Mouse (Mus musculus) monocyte, adult 2 months (primary cell): Measurements from ENCODE around the gene Capn11.
A peak's percentile ranks its signal among the peaks of the same experiment; 100 is the strongest.

ENCODE experiments used
- DNase-seq, 2 experiments: peaks; one replicate each; pipeline ENCODE4 v3.0.0; 2022; ENCODE audit warnings: low spot score in 2 of 2, low read depth in 1 of 2

The Capn11 gene

DNA sequence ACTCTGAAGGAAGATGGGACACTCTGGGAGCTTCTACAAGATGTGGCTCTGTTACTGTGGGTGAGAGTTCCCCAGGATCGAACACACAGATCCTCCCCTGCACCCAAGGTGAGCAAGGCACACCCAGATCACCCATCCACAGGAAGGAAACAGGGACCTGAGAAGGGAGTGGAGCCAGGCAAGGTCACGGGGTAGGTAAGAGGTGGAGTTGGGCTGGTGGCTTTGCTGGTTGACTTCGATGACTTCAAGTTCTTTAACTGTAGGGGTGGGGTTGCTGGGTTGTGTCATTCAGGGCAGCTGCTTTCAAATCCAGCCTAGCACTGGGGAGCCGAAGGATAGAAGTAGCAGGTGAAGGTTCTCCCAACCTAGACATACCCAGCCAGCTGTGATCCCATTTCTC lies 23.7 kb upstream of the Capn11 start:
- DNase-seq = no peak

DNA sequence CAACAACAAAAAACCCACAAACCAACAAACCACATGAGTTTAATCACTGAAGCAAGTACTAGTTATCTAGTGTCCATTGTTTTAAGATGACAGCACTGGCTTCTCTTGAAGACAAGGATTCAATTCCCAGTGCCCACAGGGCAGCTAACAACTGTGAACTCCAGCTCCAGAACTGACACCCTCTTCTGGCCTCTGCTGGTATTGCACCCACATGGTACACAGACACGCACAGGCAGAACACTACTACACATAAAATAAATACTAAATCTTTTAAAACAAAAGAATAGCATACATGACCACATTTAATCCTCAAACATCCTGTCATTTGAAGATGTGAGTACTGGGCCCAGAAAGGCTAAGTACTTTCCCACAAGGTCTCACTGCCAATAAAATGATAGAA lies 22.5 kb upstream of the Capn11 start:
- no peak for DNase-seq

DNA sequence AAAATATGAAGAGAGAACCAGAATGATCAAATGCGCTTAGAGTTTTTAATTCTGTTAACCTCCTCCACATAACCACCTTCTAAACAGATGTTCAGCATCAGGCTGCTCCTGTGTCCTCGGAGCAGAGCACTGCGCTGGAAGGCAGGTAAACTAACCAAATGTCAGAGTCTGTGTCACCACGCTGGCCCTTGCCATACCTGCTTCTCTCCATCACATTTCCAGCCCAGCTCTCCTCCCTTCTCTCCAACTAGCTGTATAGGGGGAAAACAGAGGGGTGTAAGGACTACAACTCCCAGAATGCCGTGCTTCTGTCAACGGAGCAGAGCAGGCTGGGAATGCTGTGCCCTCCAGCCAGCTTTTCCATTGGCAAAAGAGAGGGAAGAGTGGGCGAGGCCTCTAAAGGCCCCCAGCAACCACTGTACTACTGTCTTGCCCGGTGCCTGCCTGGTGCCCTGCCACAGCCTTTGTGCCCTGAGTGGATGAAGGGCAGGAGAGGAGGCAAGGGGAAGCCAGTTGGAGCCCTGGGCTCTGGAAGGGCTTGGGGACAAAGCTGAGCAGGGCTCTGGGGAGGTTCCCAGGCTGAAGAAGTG lies 21.4 kb upstream of the Capn11 start:
- DNase-seq = no peak

DNA sequence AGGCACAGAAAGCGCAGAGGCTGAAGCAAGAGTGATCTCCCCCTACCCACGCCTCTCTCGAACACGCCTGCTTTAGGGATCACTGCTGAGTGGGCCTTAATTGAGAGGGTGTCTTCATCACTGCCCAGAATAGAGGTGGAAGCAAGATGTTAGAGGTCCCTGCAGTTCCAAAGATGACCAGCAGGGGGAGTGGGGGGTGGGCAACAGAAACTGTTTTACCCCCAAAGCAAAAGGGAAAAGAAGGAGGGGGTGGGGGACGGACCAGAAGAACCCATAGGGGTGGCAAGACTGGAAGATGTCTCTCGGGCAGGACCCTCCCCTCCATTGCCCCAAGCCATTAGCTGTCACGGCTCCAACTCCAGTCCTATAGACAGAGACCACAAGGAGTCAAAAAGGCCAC lies 19.0 kb upstream of the Capn11 start:
- DNase-seq = peak in 1 of 2 experiments; percentile 34

DNA sequence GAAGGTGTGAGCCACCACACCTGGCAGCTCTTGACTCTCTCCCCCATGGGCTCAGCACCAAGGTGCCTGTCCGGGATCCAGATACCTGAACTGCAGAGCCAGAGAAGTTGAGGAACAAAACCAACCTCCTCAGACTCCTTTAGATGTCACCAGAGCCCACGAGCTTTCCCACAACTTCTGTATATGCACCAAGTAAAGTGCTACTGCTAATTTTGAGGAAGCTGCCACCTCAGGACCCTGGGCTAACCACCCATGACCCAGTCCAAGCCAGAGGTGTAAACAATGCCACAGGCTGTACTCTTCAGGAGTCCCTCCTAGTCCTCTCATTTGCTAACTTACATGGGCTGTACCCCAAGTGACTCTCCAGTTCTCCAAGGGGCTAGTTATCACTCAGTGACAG lies 13.5 kb upstream of the Capn11 start:
- DNase-seq = no peak

DNA sequence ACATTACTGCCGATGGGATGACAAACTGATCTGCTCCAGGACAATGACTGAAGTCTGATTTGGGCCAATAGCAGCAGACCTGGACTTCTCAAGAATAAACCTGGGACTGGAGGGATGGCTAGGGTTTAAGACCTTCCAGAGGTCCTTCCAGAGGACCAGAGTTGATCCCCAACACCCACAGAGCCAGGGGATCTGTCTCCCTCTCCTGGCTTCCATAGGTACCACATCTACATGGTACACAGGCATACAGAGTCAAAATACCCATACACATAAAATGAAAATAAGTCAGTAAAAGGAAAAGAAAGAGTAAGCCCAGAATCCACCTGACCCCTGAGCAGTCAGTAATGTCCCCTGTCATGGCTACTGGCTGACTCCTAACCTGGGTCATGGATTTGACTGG lies 12.7 kb upstream of the Capn11 start:
- no peak for DNase-seq

DNA sequence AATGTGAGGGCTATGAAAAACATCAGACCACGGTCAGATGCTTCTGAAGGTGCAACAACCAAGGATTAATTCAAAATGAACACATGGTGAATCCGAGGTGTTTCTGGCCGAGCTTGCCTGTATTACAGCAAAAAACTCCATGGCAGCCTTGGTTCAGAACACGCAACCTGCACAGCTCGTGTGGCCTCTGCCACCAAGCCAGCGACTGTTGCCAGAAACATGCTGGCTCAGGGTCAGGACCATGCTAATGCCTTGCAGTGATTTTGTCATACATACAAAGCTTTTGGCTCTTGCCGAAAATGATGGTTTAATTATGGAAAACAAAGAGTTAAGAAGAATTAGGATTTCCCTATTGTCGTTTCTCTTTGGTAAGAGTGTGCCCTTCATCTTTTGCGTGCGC lies 8.9 kb upstream of the Capn11 start:
- DNase-seq = no peak

DNA sequence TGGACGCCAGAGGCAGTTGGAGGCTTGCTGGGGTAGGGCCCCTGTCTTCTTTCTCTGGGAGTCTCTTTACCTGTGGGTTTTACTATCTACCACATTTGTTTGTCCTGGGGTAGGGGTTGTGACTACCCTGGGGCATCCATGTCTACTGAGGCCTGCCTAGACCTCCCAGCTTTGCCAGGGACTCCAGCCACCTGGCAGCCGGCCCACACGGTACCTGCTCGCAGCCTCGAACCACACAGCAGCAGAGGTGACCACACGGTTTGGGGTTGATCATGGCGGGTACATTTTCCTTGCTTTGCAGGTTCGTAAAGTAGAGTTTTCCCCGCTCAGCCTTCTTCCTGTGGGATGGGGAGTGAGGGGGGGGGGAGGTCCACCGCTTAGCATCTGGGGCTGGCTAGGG lies 8.4 kb upstream of the Capn11 start:
- DNase-seq = no peak

DNA sequence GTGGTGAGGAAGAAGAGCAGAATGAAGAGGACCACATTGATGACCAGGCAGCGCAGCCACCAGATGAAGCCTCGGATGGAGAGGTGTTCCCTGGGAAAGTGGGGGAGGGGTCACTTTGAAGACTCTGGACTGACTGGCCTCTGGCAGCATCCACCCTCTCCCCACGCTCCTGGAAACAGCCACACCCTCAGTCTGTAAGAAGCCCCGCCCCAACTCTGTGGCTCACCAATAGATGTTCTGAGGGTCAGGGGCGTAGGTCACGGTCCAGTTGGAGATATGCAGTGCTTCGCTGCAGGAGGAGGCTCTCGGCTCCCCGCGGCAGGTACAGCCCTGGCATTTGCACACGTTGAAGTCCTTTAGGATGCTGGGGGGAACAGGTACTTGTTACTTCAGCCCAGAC lies 7.0 kb upstream of the Capn11 start:
- DNase-seq = no peak

DNA sequence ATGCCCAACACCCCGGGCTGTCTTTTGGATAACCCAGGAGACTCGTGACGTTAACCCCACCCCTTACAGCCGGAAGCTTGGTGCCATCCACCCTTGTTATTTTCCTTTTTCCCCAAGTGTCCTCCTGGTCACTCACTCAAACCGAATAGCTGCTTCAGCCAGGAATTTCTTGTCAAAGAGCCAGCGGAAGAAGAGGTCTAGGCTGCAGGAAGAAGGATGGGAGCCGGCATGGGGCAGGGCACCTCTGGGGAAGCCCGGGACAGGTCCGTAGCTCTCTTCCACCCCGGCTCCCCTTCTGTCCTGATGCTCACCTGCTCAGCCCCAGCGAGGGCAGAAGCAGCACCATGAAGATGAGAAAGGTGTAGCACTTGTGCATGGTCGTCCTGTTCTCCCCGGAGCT lies 5.5 kb upstream of the Capn11 start:
- DNase-seq = no peak

DNA sequence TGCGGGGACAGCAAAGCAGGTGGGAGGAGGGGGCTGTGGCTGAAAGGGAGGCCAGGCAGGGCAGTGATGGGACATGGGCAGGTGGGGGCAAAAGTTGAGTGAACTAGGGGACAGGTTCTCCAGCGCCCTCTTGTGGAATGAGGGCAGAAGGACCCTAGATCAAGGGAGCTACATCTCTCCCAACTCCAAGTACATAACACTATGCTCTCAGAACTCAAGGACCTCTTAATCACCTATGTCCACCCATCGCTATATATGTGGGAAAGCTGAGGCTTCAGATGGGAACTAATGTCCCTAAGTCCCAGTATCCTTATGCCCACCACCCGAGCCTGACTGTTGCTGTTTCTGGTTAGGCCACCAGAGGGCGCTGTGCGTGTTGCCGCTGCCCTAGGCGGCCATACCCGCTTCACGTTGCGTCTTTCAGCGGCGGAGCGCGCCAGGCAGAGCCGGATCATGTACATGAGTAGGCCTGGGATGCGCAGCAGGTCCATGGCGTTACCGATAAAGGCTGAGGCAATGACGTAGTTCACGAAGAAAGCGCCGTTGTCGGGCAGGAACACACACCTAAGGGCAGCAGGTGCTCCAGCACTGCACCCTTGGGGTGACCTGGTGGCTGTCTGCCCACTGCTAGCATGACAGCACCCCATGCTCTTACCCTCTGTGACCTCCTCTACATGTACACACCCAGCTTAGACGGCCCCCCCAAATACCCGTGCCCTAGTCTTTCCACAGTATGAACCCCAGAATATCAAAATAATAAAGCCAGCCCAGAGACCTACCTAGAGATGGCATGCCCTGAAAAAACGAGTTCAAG lies 4.2 kb upstream of the Capn11 start:
- peak in 1 of 2 experiments; percentile 69 for DNase-seq

DNA sequence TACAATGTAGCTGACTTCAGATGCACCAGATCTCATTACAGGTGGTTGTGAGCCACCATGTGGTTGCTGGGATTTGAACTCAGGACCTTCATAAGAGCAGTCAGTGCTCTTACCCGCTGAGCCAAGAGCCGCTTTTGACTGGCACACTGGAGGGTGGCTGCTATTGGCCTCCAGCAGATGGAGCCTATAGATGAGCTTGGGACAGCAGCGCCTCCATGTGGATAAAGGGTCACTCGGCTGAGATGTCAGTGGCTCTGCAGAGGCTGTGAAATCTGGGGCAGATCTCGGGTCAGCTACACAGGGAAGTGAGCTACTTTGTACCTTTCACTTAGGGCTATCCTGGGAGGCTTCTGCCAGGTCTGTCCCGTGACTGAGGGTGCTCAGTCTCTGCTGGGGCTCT lies 3.3 kb downstream of the Capn11 start:
- no peak for DNase-seq

DNA sequence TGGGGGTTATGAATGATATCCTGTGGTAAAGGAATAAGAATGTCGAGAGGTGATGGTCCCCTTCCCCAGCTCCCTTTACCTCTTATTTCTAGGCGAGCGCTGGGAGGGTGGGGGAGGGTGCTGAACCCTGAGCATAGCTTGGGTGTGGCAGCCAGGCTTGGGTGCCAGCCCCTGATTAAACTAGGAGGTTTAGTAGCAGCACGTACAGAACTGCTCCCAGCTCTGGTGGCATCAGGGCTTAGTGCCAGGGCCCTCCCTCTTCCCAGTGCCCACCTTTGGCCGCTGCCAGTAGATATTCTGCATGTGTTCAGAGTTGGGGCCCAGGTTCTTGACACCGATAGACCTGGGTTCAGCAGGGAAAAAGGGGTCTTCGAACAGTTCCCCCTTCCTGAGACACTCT lies 5.9 kb downstream of the Capn11 start:
- no peak for DNase-seq

DNA sequence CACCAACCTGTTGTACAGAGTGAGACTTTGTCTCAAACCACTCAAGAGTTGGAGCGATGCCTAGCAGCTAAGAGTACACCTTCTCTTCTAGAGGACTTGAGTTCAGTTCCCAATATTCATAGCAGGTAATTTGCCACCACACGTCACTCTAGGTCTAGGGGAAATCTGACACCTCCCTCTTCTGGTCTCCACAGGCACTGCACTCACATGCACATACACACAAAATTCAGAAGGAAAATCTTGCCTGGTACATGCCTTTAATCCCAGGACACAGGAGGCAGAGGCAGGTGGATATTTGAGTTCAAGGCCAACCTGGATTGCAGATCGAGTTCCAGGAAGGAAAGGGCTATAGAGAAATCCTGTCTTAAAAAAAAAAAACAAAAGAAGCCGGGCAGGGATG lies 14.9 kb downstream of the Capn11 start:
- no peak for DNase-seq

DNA sequence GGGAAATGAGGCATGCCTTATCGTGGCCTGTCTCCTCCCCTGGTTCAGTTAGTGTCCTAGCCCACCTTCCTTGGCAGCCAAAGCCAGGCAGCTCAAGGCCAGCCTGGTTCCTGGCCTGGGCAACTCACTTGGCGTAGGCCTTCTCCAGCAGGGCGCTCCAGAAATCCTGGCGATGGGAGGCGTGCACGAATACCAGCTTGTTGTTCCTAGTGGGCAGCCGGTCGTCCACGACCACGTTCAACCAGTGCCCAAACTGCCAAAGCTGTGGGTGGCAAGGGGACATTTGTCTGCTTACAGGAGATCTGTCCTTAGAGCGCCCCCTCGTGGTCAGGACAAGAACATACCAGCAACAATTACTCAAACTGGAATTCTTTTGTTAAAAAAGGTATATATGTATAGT lies 16.4 kb downstream of the Capn11 start:
- peak in 1 of 2 experiments; percentile 54 for DNase-seq

DNA sequence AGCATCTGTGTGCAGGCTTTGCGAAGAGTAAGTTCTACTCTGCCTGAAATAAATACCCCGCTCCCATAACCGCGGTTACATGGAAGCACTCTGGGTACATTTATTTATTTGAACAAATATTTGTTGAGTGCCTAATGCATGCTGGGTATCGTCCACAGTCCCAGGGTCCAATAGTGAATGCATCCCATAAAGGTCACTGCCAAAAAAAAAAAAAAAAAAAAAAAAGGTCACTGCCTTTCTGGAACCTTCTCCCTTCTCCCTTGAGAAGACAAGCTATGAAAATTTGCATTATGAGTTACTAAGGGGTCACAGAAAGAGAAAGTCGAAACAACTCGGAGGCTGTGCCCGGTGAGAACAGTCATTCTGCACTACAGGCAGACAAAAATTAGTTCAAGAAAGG lies 17.1 kb downstream of the Capn11 start:
- no peak for DNase-seq

DNA sequence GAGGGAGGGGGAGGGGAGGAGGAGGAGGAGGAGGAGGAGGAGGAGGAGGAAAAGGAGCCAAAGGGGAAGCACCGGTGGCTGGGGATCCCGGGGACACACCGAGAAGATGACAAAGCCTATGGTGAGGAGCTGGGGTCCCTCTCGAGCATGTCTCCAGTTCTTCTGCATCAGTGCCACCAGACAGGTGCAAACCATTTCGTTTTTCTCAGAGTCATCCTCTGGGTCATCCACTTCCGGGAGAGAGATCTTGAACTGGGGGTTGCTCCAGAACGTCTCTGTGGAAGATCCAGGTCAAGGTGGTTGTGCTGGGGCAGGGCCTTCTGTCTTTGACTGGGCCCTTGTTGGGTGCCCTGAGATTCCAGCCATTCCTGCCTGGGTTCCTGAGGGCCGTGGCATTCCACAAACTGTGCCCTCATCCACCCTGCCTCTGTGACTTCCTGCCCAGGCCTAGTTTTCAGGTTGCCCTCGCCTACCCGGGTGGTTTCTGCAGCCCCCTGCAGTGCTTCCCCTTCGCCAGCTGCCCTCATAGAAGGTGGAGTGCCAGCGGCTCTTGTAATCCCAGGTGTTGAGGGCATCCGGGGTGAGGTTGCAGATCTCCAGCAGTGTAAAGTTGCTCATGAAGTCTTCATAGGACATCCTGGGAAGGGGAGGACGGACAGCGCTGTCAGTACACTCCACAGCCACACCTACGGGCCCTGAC lies 20.4 kb downstream of the Capn11 start:
- no peak for DNase-seq

DNA sequence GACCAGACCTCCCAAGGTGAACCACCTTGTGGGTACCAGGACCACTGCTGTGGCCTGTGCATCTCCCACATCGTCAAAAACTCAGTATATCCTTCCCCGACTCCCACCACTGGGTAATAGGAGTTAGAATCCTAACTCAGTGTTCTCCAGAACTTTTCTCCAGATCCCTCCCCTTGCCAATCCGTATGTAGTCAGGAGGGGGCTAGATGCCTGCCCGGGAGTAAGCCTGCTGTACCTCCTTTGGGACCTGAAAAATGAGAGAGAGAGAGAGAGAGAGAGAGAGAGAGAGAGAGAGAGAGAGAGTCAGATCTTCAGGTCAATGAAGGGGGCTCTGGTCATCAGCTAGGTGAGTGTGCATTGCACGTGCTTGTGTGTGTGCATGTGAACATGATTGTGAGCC lies 25.1 kb downstream of the Capn11 start:
- DNase-seq = no peak

DNA sequence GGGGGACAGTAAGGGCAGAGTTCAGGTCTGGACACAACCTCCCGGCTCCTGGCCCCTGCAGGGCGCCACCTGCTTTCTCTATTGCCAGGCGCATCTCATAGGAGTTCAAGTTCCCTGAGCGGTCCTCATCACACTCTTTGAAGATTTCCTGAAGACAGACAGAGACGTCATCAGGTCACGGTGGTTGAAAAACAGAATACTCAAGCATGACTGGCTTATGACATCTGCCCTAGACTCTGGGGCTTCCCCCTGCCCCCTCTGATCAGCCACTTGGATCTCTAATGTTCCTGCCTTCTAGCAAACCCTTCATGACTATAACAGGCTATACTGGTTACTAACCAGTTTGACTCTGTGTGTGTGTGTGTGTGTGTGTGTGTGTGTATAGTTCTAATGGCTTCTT lies 27.2 kb downstream of the Capn11 start:
- no peak for DNase-seq

DNA sequence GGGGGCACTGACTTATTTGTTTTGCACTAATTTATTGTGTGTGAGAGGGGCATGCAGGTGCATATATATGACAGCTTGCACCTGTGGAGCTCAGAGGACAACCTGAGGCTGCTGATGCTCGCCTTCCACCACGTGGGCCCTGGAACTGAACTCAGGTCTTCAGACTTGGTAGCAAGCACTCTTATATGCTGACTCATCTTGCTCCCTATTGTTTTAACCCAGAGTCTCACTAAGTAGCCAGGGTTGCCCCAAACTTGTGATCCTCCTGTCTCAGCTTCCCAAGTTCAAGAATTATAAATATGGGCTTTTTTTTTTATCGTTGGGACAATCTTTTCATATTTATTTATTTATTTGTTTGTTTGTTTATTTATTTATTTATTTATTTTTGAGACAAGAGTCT lies 28.1 kb downstream of the Capn11 start:
- DNase-seq = no peak

DNA sequence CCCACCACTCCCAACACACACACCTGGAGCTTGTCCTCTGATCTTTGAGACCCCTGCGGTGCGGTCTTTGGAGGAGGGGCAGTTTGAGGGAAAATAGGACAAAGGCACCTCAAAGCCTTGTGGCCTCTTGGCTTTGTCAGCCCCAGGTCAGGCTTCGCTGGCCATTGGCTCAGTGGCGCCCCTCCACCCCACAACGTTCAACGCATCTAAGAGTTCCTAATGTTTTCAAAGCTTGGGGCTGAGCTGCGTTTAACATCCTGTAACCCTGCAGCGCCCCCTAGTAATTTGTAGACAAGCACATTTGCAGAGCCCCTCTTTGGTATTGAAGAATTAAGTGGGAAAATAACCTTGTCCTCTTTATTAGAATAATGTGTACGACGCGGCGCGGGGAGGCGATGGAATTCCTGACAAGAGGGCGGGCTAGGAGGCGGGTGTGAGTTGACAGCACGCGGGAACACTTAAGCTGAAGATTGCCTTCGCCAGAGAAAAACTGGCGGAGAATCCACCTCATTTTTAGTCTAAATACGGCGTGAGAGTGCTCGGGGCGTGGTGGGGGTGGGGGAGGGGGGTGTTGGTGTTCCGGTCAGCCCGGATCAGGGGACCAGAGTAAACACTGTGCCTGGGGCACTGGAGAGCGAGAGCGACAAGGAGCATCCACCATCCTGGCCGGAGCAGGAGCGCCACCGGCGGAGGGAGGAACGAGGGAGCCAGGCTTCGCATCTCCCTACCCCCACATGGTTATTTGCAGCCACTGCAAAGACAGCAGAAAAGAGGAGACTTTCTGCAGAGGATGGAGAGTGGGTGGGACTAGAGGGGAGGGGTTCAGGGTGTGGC lies 29.0 kb downstream of the Capn11 start:
- DNase-seq = no peak
